12 mouse cellular contexts compared by ENCODE assay signal in the genomic region with DNA sequence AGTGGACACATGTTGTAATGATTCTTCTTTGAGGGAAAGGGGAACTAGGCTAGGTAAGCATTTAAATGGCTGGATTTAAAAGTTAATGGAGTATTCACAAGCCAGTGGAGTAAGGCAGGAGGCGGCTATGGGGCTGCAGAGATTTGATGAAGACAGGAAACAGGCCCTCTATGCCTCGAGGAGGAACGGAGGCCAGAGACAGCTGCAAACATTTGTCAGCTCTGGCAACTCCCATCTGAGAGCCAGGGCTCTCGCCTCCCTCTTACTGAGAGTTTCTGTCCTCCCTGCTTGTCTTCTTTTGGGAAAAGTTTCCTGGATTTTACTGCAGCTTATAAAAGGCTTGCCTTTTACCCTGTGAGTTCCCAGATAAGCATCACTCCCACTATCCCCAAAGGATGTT.
A peak's percentile ranks its signal among the peaks of the same experiment; 100 is the strongest.
DNase-seq lines count a peak whose midpoint lies in the region; ATAC-seq and TF ChIP-seq lines count a peak whose summit lies in the region.
"Had no signal": no experiment of that assay in that cellular context is flagged by ENCODE, and none has a peak within 500 bp of the region (broad histone marks: within the 10 kb centered on the region; RNA-seq: fewer than 3 reads in every experiment).

No protein-coding gene starts in this region.

- no peaks in the 10 kb centered on the region for H3K9me3 ChIP-seq in embryonic facial prominence, embryonic 14.5 days (ENCODE audit: control insufficient read depth, low read length)
- H3K9me3 ChIP-seq: G1E had no signal

- no peaks in the 10 kb centered on the region for H3K36me3 ChIP-seq in embryonic facial prominence, embryonic 14.5 days (ENCODE audit: control insufficient read depth, insufficient read depth, low read length)
- no peaks in the 10 kb centered on the region for H3K36me3 ChIP-seq in kidney, adult 2 months (ENCODE audit: control insufficient read depth, insufficient read depth, low read length)
- H3K36me3 ChIP-seq: G1E had no signal

- peak; percentile 10 for DNase-seq in embryo, embryonic 10.5 days (ENCODE audit: low spot score)
- DNase-seq in embryonic facial prominence, embryonic 14.5 days (ENCODE audit: low spot score), result peak; percentile 64
- peak; percentile 30 for DNase-seq in kidney, adult 2 months
- DNase-seq in lung, postnatal 14 days, result peak; percentile 45
- DNase-seq in left cerebral cortex, adult 9 months (ENCODE audit: low spot score in 2 of 2), result no peak
- no peak for DNase-seq in left cerebral cortex, adult 18-20 months (ENCODE audit: low spot score in 2 of 2)
- no peak for DNase-seq in adrenal gland, postnatal 36 days
- DNase-seq: adrenal gland, adult 2 months had no signal

- H3K27me3 ChIP-seq in embryonic facial prominence, embryonic 14.5 days (replicated peaks; ENCODE audit: control insufficient read depth, insufficient read depth, low read length), result no peaks in the 10 kb centered on the region
- no peaks in the 10 kb centered on the region for H3K27me3 ChIP-seq in kidney, adult 2 months (replicated peaks; ENCODE audit: control insufficient read depth, insufficient read depth, low read length)

- no peak for TF ChIP-seq CTCF in kidney, adult 2 months (conservative IDR thresholded peaks at IDR 0.05; ENCODE audit: insufficient read depth, insufficient read length, low read depth, low read length)

- peaks cover 10% of the 10 kb centered on the region; the same call in 1 of the 2 replicates for H3K4me1 ChIP-seq in embryonic facial prominence, embryonic 14.5 days (ENCODE audit: control insufficient read depth, insufficient read depth, low read length)
- H3K4me1 ChIP-seq in kidney, adult 2 months (ENCODE audit: control insufficient read depth, insufficient read depth, low read length), result no peaks in the 10 kb centered on the region

- no peak for ATAC-seq in embryonic facial prominence, embryonic 14.5 days (ENCODE audit: low read depth)
- no peak for ATAC-seq in activated CD4-positive, CD25-positive, alpha-beta regulatory T cell, adult 4 months
- ATAC-seq: forebrain, embryonic 16.5 days had no signal

- H3K9ac ChIP-seq in embryonic facial prominence, embryonic 14.5 days (ENCODE audit: low read depth, low read length), result no peak overlapping the region

- no peak overlapping the region for H3K4me3 ChIP-seq in embryonic facial prominence, embryonic 14.5 days (ENCODE audit: low read depth, low read length)
- no peak overlapping the region for H3K4me3 ChIP-seq in kidney, adult 2 months (ENCODE audit: insufficient read depth, low read depth, low read length)
- H3K4me3 ChIP-seq: layer of hippocampus, adult 2 months had no signal

- no peak overlapping the region; the same call in 1 of the 2 replicates for H3K27ac ChIP-seq in embryonic facial prominence, embryonic 14.5 days (replicated peaks; ENCODE audit: low read depth, low read length)
- H3K27ac ChIP-seq in kidney, adult 2 months (ENCODE audit: insufficient read depth, low read depth, low read length), result no peak overlapping the region
- H3K27ac ChIP-seq: layer of hippocampus, adult 2 months had no signal

- WGBS in embryonic facial prominence, embryonic 14.5 days, result 18% methylated on average over 4 of the region's 4 CpGs
- WGBS in kidney, adult 2 months, result 30% methylated on average over 4 of the region's 4 CpGs

- TF ChIP-seq POLR2A in kidney, adult 2 months (IDR thresholded peaks at IDR 0.05; ENCODE audit: low read depth, low read length), result no peak

- H3K4me2 ChIP-seq in embryonic facial prominence, embryonic 14.5 days (ENCODE audit: low read depth, low read length), result no peak overlapping the region

Comparison
In these comparisons a context has a peak if more than half of its experiments do, and no peak if none do; other contexts are left out.
1. DNase-seq: peak in embryo, embryonic 10.5 days (single experiment), embryonic facial prominence, embryonic 14.5 days (single experiment), kidney, adult 2 months (single experiment) and lung, postnatal 14 days (single experiment); none in left cerebral cortex, adult 9 months (0 of 2), left cerebral cortex, adult 18-20 months (0 of 2) and adrenal gland, postnatal 36 days (0 of 2).